Mouse (Mus musculus) embryonic facial prominence, embryonic 14.5 days (tissue): ENCODE measurements around the gene Soga1. TPM values are rescaled to one million over a fixed set of nuclear protein-coding genes. Genes with fewer than 3 reads are reported as not detected.

ENCODE experiments used
- ATAC-seq: fragments of 200-750 bp; cut with Nextera tagmentation; 2 replicates; pipeline ENCODE4 v1.8.0; 2017; ENCODE audit warnings: low read depth, moderate number of reproducible peaks, moderate TSS enrichment
- DNase-seq: peaks from one replicate; pipeline ENCODE4 v3.0.0-alpha.2; 2015; ENCODE audit warnings: low spot score
- H3K27ac ChIP-seq: fragments of 300-500 bp; sonication (generic); replicated peaks from 2 replicates; pipeline ENCODE4 v1.5.1; 2014; ENCODE audit warnings: low read depth, mild to moderate bottlenecking, low read length, moderate library complexity
- H3K27me3 ChIP-seq: fragments of 300-500 bp; sonication (generic); replicated peaks from 2 replicates; pipeline ENCODE4 v1.6.1; 2014; ENCODE audit warnings: low read length; ENCODE audit not compliant: control insufficient read depth, insufficient read depth
- H3K36me3 ChIP-seq: fragments of 300-500 bp; sonication (generic); 2 replicates; pipeline ENCODE4 v1.6.1; 2014; ENCODE audit warnings: low read length, mixed read lengths; ENCODE audit not compliant: control insufficient read depth, insufficient read depth
- H3K4me1 ChIP-seq: fragments of 300-500 bp; sonication (generic); 2 replicates; pipeline ENCODE4 v1.6.1; 2014; ENCODE audit warnings: antibody characterized with exemption, low read length; ENCODE audit not compliant: control insufficient read depth, insufficient read depth
- H3K4me2 ChIP-seq: fragments of 300-500 bp; sonication (generic); 2 replicates; pipeline ENCODE4 v1.6.1; 2014; ENCODE audit warnings: low read depth, mild to moderate bottlenecking, low read length, moderate library complexity, mixed read lengths
- H3K4me3 ChIP-seq: fragments of 300-500 bp; sonication (generic); 2 replicates; pipeline ENCODE4 v1.5.1; 2014; ENCODE audit warnings: low read depth, mild to moderate bottlenecking, low read length
- H3K9ac ChIP-seq: fragments of 300-500 bp; sonication (generic); 2 replicates; pipeline ENCODE4 v1.6.1; 2014; ENCODE audit warnings: low read depth, mild to moderate bottlenecking, low read length, moderate library complexity, mixed read lengths
- H3K9me3 ChIP-seq: fragments of 300-500 bp; sonication (generic); 2 replicates; pipeline ENCODE4 v1.6.1; 2016; ENCODE audit warnings: low read length; ENCODE audit not compliant: control insufficient read depth
- WGBS: fragments of 180-500 bp; shearing (Covaris S2); extraction: QIAGEN DNeasy Blood & Tissue Kit; methylation state at CpG from one replicate; pipeline ENCODE4 v1.1.7; 2014; 5-methylcytosine and 5-hydroxymethylcytosine counted together
- polyA plus RNA-seq: library from polyadenylated mRNA; unstranded; fragments of >200 nt; fragmentation: Nextera tagmentation; extraction: Ambion mirVana; gene quantifications from 2 replicates; pipeline ENCODE4 v1.2.1, GENCODE M21; 2014

Soga1 gene
- polyA plus RNA-seq, 1 experiment from 2014 or later: 6.3 TPM

GRCm38 (mm10) chr2:157076585-157076984 is 2.5 kb downstream of the Soga1 start:
- Histone ChIP-seq H3K4me2 (peak overlapping the region; percentile 70), H3K9me3 (no peaks in the 10 kb centered on the region), H3K27me3 (no peaks in the 10 kb centered on the region), H3K27ac (no peak overlapping the region), H3K36me3 (peaks cover 24% of the 10 kb centered on the region; the same call in 1 of the 2 replicates), H3K9ac (peak overlapping the region; percentile 92; the same call in 1 of the 2 replicates), H3K4me1 (peaks cover 60% of the 10 kb centered on the region), H3K4me3 (peak overlapping the region; percentile 92)
- 77% methylated on average over 7 of the region's 7 CpGs for WGBS
- no peak for DNase-seq
- no peak for ATAC-seq

DNA sequence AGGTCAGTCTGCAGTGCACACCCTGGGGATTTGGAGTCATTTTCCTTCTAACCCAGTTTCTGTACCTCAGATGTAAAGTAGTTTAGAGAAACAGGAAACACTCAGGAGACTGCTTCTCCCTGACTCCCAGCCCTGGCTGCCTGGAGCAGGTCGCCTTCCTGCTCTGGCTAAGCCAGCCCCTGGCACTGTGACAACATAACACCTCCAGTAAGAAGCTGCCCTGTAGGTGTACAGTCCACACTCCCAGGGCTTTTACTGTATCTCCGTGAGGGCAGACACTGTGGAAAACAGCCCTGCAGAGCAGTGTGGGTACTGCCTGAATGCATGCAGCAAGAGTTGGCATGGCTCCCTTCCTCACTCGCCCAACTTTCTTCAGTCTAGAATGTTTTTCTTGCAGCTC is 3.4 kb downstream of the Soga1 start:
- WGBS: 36% methylated on average over 3 of the region's 3 CpGs
- ATAC-seq: no peak
- peak overlapping the region; percentile 70 for H3K4me2 ChIP-seq
- no peak for DNase-seq
- peak overlapping the region; percentile 15 for H3K4me3 ChIP-seq
- H3K4me1 ChIP-seq: peaks cover 69% of the 10 kb centered on the region
- peaks cover 24% of the 10 kb centered on the region; the same call in 1 of the 2 replicates for H3K36me3 ChIP-seq
- H3K9me3 ChIP-seq: no peaks in the 10 kb centered on the region
- no peaks in the 10 kb centered on the region for H3K27me3 ChIP-seq
- H3K9ac ChIP-seq: peak overlapping the region; percentile 30; the same call in 1 of the 2 replicates
- peak overlapping the region; percentile 44 for H3K27ac ChIP-seq

DNA sequence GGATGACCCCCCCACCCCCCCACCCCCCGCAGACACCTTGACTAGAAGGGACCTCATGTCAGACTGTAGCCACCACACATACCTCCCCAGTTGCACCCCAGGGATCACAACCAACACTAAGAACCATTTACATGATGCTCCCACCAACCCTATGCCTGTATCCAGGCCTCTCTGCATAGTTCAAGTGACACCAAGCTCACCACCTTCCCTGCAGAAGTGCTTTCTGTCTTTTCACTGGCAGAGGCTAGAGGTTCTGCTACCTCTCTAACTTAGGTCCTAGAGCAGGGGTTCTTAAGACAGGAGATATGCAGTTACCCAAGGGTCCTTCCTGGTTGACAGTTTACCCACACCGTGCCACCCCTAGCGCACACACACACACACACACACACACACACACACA is 3.8 kb downstream of the Soga1 start:
- DNase-seq (no peak), ATAC-seq (no peak)
- H3K4me3 ChIP-seq: peak overlapping the region; percentile 15
- WGBS: 89% methylated on average over 3 of the region's 3 CpGs
- peaks cover 24% of the 10 kb centered on the region; the same call in 1 of the 2 replicates for H3K36me3 ChIP-seq
- H3K27ac ChIP-seq: peak overlapping the region; percentile 44; the same call in 1 of the 2 replicates
- H3K4me2 ChIP-seq: peak overlapping the region; percentile 70
- no peaks in the 10 kb centered on the region for H3K27me3 ChIP-seq
- peaks cover 74% of the 10 kb centered on the region for H3K4me1 ChIP-seq
- H3K9me3 ChIP-seq: no peaks in the 10 kb centered on the region
- peak overlapping the region; percentile 30; the same call in 1 of the 2 replicates for H3K9ac ChIP-seq

- DNase-seq (no peak), ATAC-seq (no peak)
- WGBS: 74% methylated on average over 5 of the region's 5 CpGs
- Histone ChIP-seq H3K27ac (peak overlapping the region; percentile 53; the same call in 1 of the 2 replicates), H3K4me3 (no peak overlapping the region), H3K9me3 (no peaks in the 10 kb centered on the region), H3K27me3 (no peaks in the 10 kb centered on the region), H3K4me1 (peaks cover 75% of the 10 kb centered on the region), H3K9ac (0 out of 2 replicates have a peak overlapping the region, but pooled peaks have one; percentile 38), H3K4me2 (peak overlapping the region; percentile 70), H3K36me3 (peaks cover 24% of the 10 kb centered on the region; the same call in 1 of the 2 replicates)
Observed at GRCm38 (mm10) chr2:157074772-157075171, 4.3 kb downstream of the Soga1 start.

- no peak for DNase-seq
- Histone ChIP-seq H3K27me3 (no peaks in the 10 kb centered on the region), H3K4me2 (peak overlapping the region; percentile 11; the same call in 1 of the 2 replicates), H3K36me3 (peaks cover 24% of the 10 kb centered on the region; the same call in 1 of the 2 replicates), H3K9ac (peak overlapping the region; percentile 38; the same call in 1 of the 2 replicates), H3K4me1 (peaks cover 79% of the 10 kb centered on the region), H3K9me3 (no peaks in the 10 kb centered on the region), H3K4me3 (no peak overlapping the region), H3K27ac (peak overlapping the region; percentile 53)
- no peak for ATAC-seq
- WGBS: 68% methylated on average over 9 of the region's 9 CpGs
Observed at GRCm38 (mm10) chr2:157074186-157074724, 4.8 kb downstream of the Soga1 start.

DNA sequence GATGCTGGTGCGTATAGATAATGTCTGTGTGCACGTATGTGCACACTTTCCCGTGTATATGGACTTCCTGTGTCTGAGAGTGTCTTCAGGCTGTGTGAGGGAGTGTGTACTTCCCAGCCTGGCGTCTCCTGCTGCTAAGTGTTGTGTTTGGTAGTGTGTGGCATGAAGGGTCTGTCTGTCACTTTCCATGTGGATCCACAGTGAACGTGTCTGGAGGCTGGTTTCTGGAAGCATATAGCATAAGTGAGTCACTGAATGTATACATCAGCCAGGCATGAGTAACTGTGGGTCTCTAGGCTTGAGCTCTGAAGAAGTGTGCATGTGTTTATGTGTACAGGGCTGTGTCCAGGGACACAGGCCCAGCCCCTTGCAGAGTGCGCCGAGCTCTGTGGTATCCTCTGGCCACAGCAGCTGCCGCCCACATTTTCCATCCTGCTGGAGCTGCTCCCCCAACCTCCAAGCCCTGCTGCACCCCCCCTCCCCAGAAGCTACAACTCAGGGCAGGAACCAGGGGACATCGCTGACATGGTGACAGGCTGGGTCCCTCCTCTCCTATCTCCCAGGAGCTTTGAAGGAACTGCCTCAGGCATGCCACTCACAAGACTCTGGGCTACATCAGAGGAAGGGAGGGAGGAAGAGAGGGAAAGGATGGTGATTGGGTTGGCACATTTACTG is 5.5 kb downstream of the Soga1 start:
- ATAC-seq: no peak
- peaks cover 86% of the 10 kb centered on the region for H3K4me1 ChIP-seq
- H3K9ac ChIP-seq: peak overlapping the region; percentile 34; the same call in 1 of the 2 replicates
- 67% methylated on average over 9 of the region's 9 CpGs for WGBS
- H3K4me2 ChIP-seq: no peak overlapping the region
- H3K27me3 ChIP-seq: no peaks in the 10 kb centered on the region
- peak overlapping the region; percentile 53 for H3K27ac ChIP-seq
- H3K4me3 ChIP-seq: no peak overlapping the region
- H3K36me3 ChIP-seq: peaks cover 24% of the 10 kb centered on the region; the same call in 1 of the 2 replicates
- peak; percentile 57 for DNase-seq
- no peaks in the 10 kb centered on the region for H3K9me3 ChIP-seq

DNA sequence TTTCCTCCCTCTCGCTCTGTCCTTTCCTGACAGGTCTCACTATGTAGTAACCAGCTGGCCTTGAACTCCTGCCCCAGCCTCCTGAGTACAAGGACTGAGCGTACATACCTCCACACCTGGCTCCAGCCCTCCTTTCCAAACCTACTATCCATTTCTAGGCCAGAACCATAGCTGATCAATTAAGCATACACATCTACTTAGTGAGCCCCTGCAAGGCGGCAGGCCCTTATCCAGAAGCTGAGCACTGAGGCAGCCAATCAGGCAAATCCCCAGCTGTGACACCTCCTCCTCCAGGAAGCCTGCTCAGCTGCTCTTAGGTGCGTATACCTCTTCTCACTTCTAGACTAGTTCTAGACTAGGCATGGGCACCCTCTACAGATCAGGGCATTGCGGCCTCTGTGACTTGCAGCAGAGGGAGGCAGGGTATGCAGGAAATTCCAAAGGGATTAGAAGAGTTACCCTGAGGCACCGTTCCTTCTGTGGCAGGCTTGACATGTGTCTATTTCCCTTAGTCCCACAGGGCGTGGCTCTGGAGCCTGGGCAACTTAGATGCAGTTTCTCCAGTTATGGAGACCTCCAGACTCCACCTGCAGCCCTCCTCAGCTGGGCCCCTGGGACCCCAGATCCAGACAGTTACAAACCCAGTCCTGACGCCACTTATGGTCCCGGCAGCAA is 6.6 kb downstream of the Soga1 start:
- Histone ChIP-seq H3K4me1 (peaks cover 90% of the 10 kb centered on the region), H3K9ac (no peak overlapping the region), H3K4me3 (no peak overlapping the region), H3K4me2 (no peak overlapping the region), H3K9me3 (no peaks in the 10 kb centered on the region), H3K27ac (0 out of 2 replicates have a peak overlapping the region, but pooled peaks have one; percentile 18), H3K27me3 (no peaks in the 10 kb centered on the region), H3K36me3 (peaks cover 24% of the 10 kb centered on the region; the same call in 1 of the 2 replicates)
- WGBS: 49% methylated on average over 9 of the region's 9 CpGs
- ATAC-seq: no peak; the same call in 1 of the 2 replicates
- DNase-seq: peak; percentile 68

DNA sequence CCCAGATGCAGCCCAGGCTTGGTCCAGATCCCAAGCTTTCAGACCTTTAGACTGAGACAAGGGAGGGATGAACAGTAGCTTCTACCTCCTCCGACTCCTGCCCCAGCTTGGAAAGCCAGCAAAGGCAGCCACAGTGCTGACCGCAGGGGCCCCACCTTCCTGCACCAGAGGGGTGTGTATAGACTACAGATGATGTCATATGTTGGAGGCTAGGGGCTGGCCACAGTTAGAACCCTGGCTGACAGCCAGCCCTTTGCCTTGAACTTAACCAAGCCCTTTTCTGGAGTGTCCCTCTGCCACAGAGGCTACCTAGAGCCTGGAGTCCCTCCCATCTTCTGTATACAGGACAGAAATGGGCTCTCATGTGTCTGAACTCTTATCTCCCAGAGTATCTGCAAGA is 7.5 kb downstream of the Soga1 start:
- peak overlapping the region; percentile 17; the same call in 1 of the 2 replicates for H3K9ac ChIP-seq
- WGBS: 29% methylated on average over 2 of the region's 2 CpGs
- DNase-seq (peak; percentile 88), ATAC-seq (no peak)
- no peaks in the 10 kb centered on the region for H3K27me3 ChIP-seq
- peaks cover 26% of the 10 kb centered on the region; the same call in 1 of the 2 replicates for H3K36me3 ChIP-seq
- no peak overlapping the region for H3K4me3 ChIP-seq
- H3K4me1 ChIP-seq: peaks cover 81% of the 10 kb centered on the region
- no peak overlapping the region for H3K4me2 ChIP-seq
- 0 out of 2 replicates have a peak overlapping the region, but pooled peaks have one; percentile 24 for H3K27ac ChIP-seq
- no peaks in the 10 kb centered on the region for H3K9me3 ChIP-seq
